Mouse (Mus musculus) cerebellum, postnatal 10 days (tissue): Measurements from ENCODE around the gene Olfr78.

Experiments used
- DNase-seq, 2 experiments: peaks; one replicate each; pipeline ENCODE4 v3.0.0; 2021; ENCODE audit warnings: mixed read lengths in 2 of 2

Olfr78 gene

GRCm38 (mm10) chr7:102759266-102759665, at the start of gene Olfr78, which contains the start of gene Olfr560:
Olfr78 (minus strand) TSS chr7:102759471.
Olfr560 (minus strand) TSS chr7:102759366.
- no peak for DNase-seq

GRCm38 (mm10) chr7:102803180-102803579, 43.9 kb upstream of the Olfr78 start, which contains the start of gene Olfr564:
Olfr564 (plus strand) TSS chr7:102803480.
- DNase-seq, result no peak

- no peak for DNase-seq
Measured at GRCm38 (mm10) chr7:102770921-102771320, 11.7 kb upstream of the Olfr78 start, which contains the start of gene Olfr561. Olfr561 (plus strand) TSS chr7:102771221.

- DNase-seq, result peak; percentile 10
Measured at GRCm38 (mm10) chr7:102752086-102752485, 7.2 kb downstream of the Olfr78 start.

GRCm38 (mm10) chr7:102737705-102738104, 21.6 kb downstream of the Olfr78 start:
- DNase-seq, result no peak

- no peak for DNase-seq
Measured at GRCm38 (mm10) chr7:102733793-102734192, 25.5 kb downstream of the Olfr78 start.

GRCm38 (mm10) chr7:102727391-102727790, 31.9 kb downstream of the Olfr78 start, which contains the start of gene Olfr559:
Olfr559 (minus strand) TSS chr7:102727491.
- DNase-seq, result no peak

- no peak for DNase-seq
Measured at GRCm38 (mm10) chr7:102718970-102719369, 40.3 kb downstream of the Olfr78 start, which contains the start of gene Olfr33. Olfr33 (minus strand) TSS chr7:102719070.

- DNase-seq, result no peak
Measured at GRCm38 (mm10) chr7:102701915-102702314, 57.4 kb downstream of the Olfr78 start, which contains the start of gene Olfr558. Olfr558 (plus strand) TSS chr7:102702215.

GRCm38 (mm10) chr7:102698461-102698860, 60.8 kb downstream of the Olfr78 start:
- DNase-seq, result peak; percentile 58 to 69

GRCm38 (mm10) chr7:102695358-102696125, 63.7 kb downstream of the Olfr78 start, which contains the start of gene Olfr557:
Olfr557 (plus strand) TSS chr7:102695910.
- DNase-seq, result peak; percentile 60 to 63
